Mouse (Mus musculus) thymus, postnatal 14 days (tissue): ENCODE results near the gene Ptchd1.

Source experiments
- DNase-seq: peaks from one replicate; pipeline ENCODE4 v3.0.0; 2021

The Ptchd1 gene

DNA sequence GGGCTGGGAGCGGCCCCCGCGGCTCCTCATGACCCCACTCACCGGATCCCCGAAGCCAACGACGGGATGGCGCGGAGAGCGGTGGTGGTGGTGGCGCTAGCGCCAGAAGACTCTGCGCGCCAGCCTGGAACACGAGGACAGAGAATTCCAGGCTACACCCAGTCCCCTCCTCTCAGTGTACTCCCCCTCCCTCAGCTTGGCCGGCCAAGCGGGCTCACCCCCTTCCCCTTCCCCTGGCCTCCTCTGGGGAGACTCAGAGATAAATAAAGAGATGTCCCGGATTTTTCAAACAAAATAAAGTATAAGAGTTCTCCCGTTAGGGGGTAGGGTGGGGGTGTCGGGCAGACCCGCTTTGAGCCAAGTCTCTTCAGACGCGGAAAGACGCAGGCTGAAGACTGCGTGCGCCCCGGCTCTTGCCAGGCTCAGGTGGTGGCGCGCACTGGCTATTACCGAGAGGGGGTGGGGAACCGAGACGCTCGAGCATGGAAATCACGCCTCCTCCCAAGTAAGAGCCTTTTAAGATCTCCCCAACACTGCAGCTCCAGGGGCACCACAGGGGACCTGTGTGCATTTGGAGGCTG lies at the start of gene Ptchd1:
TSS of gene Ptchd1 (minus strand) at position 114 of the 581 bp plus-strand sequence.
- no peak for DNase-seq

DNA sequence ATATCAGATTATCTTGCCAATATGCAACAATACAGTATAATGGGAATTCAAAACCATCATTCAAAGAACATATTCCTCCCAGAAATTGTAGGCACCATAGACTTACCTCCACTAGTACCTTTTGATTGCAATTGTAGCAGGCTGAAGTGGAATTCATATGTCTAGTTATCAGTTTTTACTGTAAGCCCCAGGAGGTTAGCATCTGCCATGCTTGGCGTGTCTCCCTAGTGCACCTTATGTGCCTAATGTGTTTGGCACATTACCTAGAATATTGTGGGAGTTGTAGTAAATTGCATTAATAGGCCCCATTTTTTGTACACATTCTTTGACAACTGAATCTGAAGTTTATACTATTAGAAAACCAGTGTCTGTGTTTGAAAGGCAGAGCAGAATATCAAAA lies 34.4 kb upstream of the Ptchd1 start:
- DNase-seq = no peak

DNA sequence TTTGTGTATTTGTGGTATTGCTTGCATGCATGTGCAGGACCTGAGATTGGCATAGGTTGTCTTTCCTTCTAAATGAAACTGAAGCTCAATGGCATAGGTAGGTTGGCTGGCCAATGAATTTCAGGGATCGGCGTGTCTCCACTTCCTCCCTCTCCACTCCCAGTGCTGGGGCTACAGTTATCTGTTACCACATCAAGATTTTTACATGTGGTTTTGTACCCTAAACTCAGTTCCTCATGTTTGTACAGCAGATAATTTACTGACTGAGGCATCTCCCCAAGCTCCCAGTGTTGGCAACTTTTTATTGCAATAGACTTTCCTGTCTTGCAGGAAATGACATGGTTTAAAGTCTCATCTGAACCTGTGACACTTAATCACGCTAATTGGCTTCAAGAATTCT lies 22.4 kb upstream of the Ptchd1 start:
- no peak for DNase-seq

GRCm38 (mm10) chrX:155643975-155644374 lies 20.4 kb upstream of the Ptchd1 start:
- DNase-seq = no peak

GRCm38 (mm10) chrX:155625671-155626196 lies 2.1 kb upstream of the Ptchd1 start:
- DNase-seq = no peak

DNA sequence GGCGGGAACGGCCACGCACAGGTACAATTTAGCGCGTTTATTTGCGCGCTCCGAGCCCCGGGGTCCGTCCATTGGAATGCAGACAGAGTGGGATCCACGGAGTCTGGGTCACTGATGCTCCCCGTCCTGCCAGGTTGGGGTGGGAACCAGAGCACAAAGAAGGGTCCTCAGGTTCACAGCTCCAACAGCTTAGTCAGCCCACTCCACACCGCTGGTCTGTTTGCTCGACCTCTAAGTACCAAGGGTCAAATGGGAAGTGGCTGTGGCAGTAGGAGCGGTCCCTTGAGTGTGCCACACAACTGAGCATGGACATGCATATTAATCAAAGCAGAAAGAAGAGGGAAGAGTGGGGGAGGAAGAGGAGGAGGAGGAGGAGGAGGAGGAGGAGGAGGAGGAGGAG lies 1.3 kb upstream of the Ptchd1 start:
- no peak for DNase-seq

- no peak for DNase-seq
Measured at GRCm38 (mm10) chrX:155624341-155624841, 777 bp upstream of the Ptchd1 start, which contains the start of gene Gm15155. Gene Gm15155 (plus strand): TSS chrX:155624741.

- DNase-seq = no peak
Measured at GRCm38 (mm10) chrX:155622961-155623599, 534 bp downstream of the Ptchd1 start.

GRCm38 (mm10) chrX:155622527-155622926 lies 1.1 kb downstream of the Ptchd1 start:
- no peak for DNase-seq

DNA sequence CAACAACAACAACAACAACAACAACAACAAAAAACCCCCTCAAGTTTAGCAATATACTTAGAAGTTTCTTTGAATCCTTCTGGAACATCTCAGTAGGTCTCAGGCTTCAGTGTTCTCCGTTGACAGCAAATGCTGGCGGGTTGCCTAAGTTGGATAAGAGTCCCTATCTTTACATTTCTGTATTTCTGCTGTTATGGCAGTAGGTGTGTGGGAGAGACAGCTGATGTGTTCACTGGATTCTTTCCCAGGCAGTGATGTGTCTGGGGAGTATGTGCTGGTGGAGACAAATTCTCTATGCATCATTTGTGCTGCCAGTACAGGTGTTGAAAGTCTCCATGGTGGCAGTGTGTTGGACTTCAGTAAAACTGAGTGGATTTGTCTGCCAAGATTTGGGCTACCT lies 22.4 kb downstream of the Ptchd1 start:
- DNase-seq = no peak

DNA sequence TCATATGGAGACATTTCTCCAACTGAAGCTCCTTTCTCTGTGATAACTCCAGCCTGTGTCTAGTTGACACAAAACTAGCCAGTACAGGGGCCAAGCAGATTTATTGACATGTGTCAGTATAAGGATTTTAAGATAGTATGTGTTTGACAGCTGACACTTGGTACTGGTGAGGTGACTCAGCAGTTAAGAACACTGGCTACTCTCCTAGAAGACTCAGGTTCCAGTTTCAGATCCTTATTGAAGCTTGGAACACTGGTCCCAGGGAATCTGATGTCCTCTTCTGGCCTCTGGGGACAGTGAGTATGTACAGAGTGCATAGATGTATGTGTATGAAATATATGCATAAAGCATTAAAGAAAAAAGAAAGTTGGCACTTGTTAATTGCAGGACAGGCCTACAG lies 27.2 kb downstream of the Ptchd1 start:
- no peak for DNase-seq

GRCm38 (mm10) chrX:155594685-155595084 lies 28.9 kb downstream of the Ptchd1 start:
- no peak for DNase-seq

DNA sequence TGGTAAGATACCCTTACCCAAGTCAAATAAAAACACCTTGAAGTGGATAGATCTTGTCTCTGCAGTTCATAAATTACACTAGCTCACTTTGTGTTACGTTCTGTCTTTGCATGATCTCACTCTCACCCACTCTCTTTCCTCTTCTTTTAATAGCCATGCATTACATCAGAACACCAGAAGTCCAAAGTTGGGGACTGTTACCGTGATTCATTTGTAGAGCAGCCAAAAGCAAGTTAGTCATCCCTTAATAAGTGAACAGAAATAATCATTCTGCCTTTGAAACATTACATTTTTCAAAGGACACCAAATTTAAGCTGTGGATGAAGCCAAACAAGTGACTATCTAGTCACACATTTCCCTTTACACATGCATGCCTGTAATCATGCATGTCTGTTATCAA lies 31.1 kb downstream of the Ptchd1 start:
- DNase-seq = no peak

DNA sequence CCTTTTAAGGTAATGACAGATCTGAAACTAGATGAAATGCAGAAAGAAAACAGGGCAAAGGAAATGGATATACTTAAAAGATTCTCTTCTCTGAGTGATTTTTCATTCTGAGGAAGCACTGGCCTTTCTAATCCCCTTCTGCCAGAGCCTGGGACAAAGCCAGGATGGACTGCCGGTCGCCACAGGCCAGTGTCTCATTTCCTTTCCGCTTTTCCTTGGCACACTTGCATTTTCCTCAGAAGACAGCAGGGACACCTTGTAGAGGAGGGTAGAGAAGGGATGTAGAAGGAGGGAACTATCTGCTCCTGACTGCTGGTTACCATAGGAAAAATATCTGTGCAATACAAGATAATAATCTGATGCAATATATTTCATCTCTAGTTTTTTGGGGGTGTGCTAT lies 32.1 kb downstream of the Ptchd1 start:
- DNase-seq = no peak

- no peak for DNase-seq
Measured at GRCm38 (mm10) chrX:155584586-155584985, 39.0 kb downstream of the Ptchd1 start.

- DNase-seq = no peak
Measured at GRCm38 (mm10) chrX:155579791-155580190, 43.8 kb downstream of the Ptchd1 start.

DNA sequence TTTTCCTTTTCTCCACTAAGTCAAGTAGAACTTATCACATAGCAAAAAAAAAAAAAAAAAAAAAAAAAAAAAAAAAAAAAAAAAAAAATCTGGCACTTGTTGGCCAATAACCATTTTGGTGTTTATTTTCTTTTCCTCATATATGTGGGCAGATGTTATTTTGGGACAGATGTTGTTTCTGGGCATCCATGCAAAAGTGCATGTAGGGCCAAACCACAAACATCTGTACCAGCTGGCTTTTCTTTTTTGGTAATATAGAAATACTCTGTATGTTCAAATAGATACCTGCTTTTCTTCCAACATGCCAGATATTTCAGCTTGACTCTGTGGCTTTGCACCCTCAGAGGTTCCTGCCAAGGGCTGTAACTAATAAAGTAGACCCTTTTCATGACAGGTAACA lies 51.2 kb downstream of the Ptchd1 start:
- no peak for DNase-seq

GRCm38 (mm10) chrX:155543780-155544179 lies 79.8 kb downstream of the Ptchd1 start:
- no peak for DNase-seq
